In genomic region chr6:55542359-55542758, GRCm38 (mm10) we compare ENCODE assay signal across 19 mouse cellular contexts.
DNase-seq lines count a peak whose midpoint lies in the region; ATAC-seq and TF ChIP-seq lines count a peak whose summit lies in the region.
"Had no signal": no experiment of that assay in that cellular context is flagged by ENCODE, and none has a peak within 500 bp of the region (broad histone marks: within the 10 kb centered on the region; RNA-seq: fewer than 3 reads in every experiment).

No protein-coding gene starts in this region.

- TF ChIP-seq CTCF in liver, embryonic 14.5 days (IDR thresholded peaks at IDR 0.05; ENCODE audit: low read depth), result 0 out of 2 replicates have a peak, but pooled peaks have one; percentile 2
- peak; percentile 22 for TF ChIP-seq CTCF in Patski (IDR thresholded peaks at IDR 0.05)

- peak; percentile 30 for DNase-seq in embryo, embryonic 10 days (ENCODE audit: low spot score)
- DNase-seq in embryo, embryonic 11 days, result no peak
- DNase-seq in hindbrain, embryonic 11.5 days (ENCODE audit: low spot score), result peak; percentile 8
- DNase-seq in hindbrain, embryonic 10.5 days (ENCODE audit: low spot score), result no peak
- DNase-seq in liver, embryonic 14.5 days (ENCODE audit: low read depth in 3 of 3, low spot score in 3 of 3), result no peak
- DNase-seq in Patski (ENCODE audit: low read depth, low spot score), result no peak
- no peak for DNase-seq in urinary bladder, postnatal 25 days (ENCODE audit: low spot score)
- DNase-seq: adrenal gland, adult 8-10 months; cerebellum, postnatal 25 days; gastrocnemius, postnatal 36 days; kidney, adult 18-20 months; lung, postnatal 4 days; thymus, postnatal 25 days had no signal

- WGBS in hindbrain, embryonic 11.5 days, result 57% methylated on average over 3 of the region's 3 CpGs
- 54% methylated on average over 3 of the region's 3 CpGs for WGBS in hindbrain, embryonic 10.5 days
- 32% methylated on average over 3 of the region's 3 CpGs for WGBS in liver, embryonic 14.5 days (ENCODE audit: insufficient replicate concordance)
- WGBS in liver, embryonic 12.5 days (ENCODE audit: insufficient replicate concordance), result 41% methylated on average over 3 of the region's 3 CpGs

- H3K36me3 ChIP-seq in hindbrain, embryonic 11.5 days (ENCODE audit: control insufficient read depth, insufficient read depth, low read length), result no peaks in the 10 kb centered on the region
- H3K36me3 ChIP-seq in hindbrain, embryonic 10.5 days, result no peaks in the 10 kb centered on the region
- H3K36me3 ChIP-seq in liver, embryonic 14.5 days (replicated peaks; ENCODE audit: control insufficient read depth, insufficient read depth, low read depth), result no peaks in the 10 kb centered on the region
- H3K36me3 ChIP-seq in liver, embryonic 12.5 days, result no peaks in the 10 kb centered on the region
- H3K36me3 ChIP-seq: embryonic facial prominence, embryonic 15.5 days; heart, embryonic 15.5 days; midbrain, embryonic 15.5 days; neural tube, embryonic 12.5 days had no signal

- H3K4me3 ChIP-seq in hindbrain, embryonic 11.5 days (ENCODE audit: low read depth, low read length), result no peak overlapping the region
- H3K4me3 ChIP-seq in hindbrain, embryonic 10.5 days, result no peak overlapping the region
- H3K4me3 ChIP-seq in liver, embryonic 14.5 days (ENCODE audit: insufficient read depth in 1 of 2, low read depth in 2 of 2, low read length in 2 of 2), result no peak overlapping the region
- no peak overlapping the region for H3K4me3 ChIP-seq in liver, embryonic 12.5 days
- H3K4me3 ChIP-seq: embryonic facial prominence, embryonic 15.5 days; heart, embryonic 15.5 days; midbrain, embryonic 15.5 days; neural tube, embryonic 12.5 days had no signal

- H3K9me3 ChIP-seq in hindbrain, embryonic 11.5 days (ENCODE audit: control insufficient read depth, low read length), result no peaks in the 10 kb centered on the region
- H3K9me3 ChIP-seq in hindbrain, embryonic 10.5 days, result no peaks in the 10 kb centered on the region
- H3K9me3 ChIP-seq in liver, embryonic 14.5 days (ENCODE audit: control insufficient read depth, low read length), result no peaks in the 10 kb centered on the region
- H3K9me3 ChIP-seq in liver, embryonic 12.5 days (replicated peaks), result no peaks in the 10 kb centered on the region
- H3K9me3 ChIP-seq: embryonic facial prominence, embryonic 15.5 days; heart, embryonic 15.5 days; midbrain, embryonic 15.5 days; neural tube, embryonic 12.5 days had no signal

- H3K9ac ChIP-seq in hindbrain, embryonic 11.5 days (ENCODE audit: low read depth, low read length), result no peak overlapping the region
- H3K9ac ChIP-seq in liver, embryonic 14.5 days (replicated peaks), result no peak overlapping the region
- no peak overlapping the region for H3K9ac ChIP-seq in liver, embryonic 12.5 days
- H3K9ac ChIP-seq: embryonic facial prominence, embryonic 15.5 days; heart, embryonic 15.5 days; midbrain, embryonic 15.5 days; neural tube, embryonic 12.5 days had no signal

- no peaks in the 10 kb centered on the region for H3K4me1 ChIP-seq in hindbrain, embryonic 11.5 days (replicated peaks; ENCODE audit: control insufficient read depth, insufficient read depth, low read length)
- peaks cover 15% of the 10 kb centered on the region for H3K4me1 ChIP-seq in hindbrain, embryonic 10.5 days (replicated peaks)
- H3K4me1 ChIP-seq in liver, embryonic 14.5 days (replicated peaks; ENCODE audit: control insufficient read depth in 2 of 2, insufficient read depth in 2 of 2, low read length in 1 of 2), result no peaks in the 10 kb centered on the region
- no peaks in the 10 kb centered on the region for H3K4me1 ChIP-seq in liver, embryonic 12.5 days
- H3K4me1 ChIP-seq: embryonic facial prominence, embryonic 15.5 days; neural tube, embryonic 12.5 days had no signal

- H3K4me2 ChIP-seq in hindbrain, embryonic 11.5 days (replicated peaks; ENCODE audit: low read depth, low read length), result no peak overlapping the region
- H3K4me2 ChIP-seq in liver, embryonic 14.5 days (ENCODE audit: low read depth), result no peak overlapping the region
- no peak overlapping the region for H3K4me2 ChIP-seq in liver, embryonic 12.5 days
- H3K4me2 ChIP-seq: embryonic facial prominence, embryonic 15.5 days; heart, embryonic 15.5 days; midbrain, embryonic 15.5 days; neural tube, embryonic 12.5 days had no signal

- CTCF ChIA-PET in Patski (lab: Charles Lee), result no interaction called here

- POLR2A ChIA-PET in Patski (lab: Charles Lee), result no interaction called here

- no peak for TF ChIP-seq EP300 in liver, embryonic 14.5 days (IDR thresholded peaks at IDR 0.05; ENCODE audit: low read depth)

- in situ Hi-C loops in Patski (cut with MboI; ENCODE audit: low pct_unique_long_range_greater_than_20kb), result no loop called here

- no peak overlapping the region for H3K27ac ChIP-seq in hindbrain, embryonic 11.5 days (ENCODE audit: low read depth, low read length)
- no peak overlapping the region for H3K27ac ChIP-seq in hindbrain, embryonic 10.5 days
- H3K27ac ChIP-seq in liver, embryonic 14.5 days, result no peak overlapping the region
- H3K27ac ChIP-seq in liver, embryonic 12.5 days, result no peak overlapping the region
- H3K27ac ChIP-seq: embryonic facial prominence, embryonic 15.5 days; heart, embryonic 15.5 days; midbrain, embryonic 15.5 days; neural tube, embryonic 12.5 days had no signal

- no peaks in the 10 kb centered on the region for H3K27me3 ChIP-seq in hindbrain, embryonic 11.5 days (ENCODE audit: control insufficient read depth, insufficient read depth, low read length)
- no peaks in the 10 kb centered on the region for H3K27me3 ChIP-seq in hindbrain, embryonic 10.5 days (ENCODE audit: insufficient read depth, poor library complexity, severe bottlenecking)
- H3K27me3 ChIP-seq in liver, embryonic 14.5 days (ENCODE audit: control insufficient read depth, insufficient read depth, low read length), result no peaks in the 10 kb centered on the region
- H3K27me3 ChIP-seq in liver, embryonic 12.5 days (replicated peaks), result no peaks in the 10 kb centered on the region
- H3K27me3 ChIP-seq in Patski, result peaks cover 14% of the 10 kb centered on the region
- H3K27me3 ChIP-seq: embryonic facial prominence, embryonic 15.5 days; heart, embryonic 15.5 days; midbrain, embryonic 15.5 days; neural tube, embryonic 12.5 days had no signal

- no peak for ATAC-seq in hindbrain, embryonic 11.5 days (ENCODE audit: low FRiP score)
- ATAC-seq in liver, embryonic 14.5 days (ENCODE audit: insufficient read depth), result no peak
- ATAC-seq in liver, embryonic 12.5 days, result no peak
- no peak for ATAC-seq in Patski
- ATAC-seq: forebrain, embryonic 16.5 days; midbrain, embryonic 15.5 days had no signal

Comparison
In these comparisons a context has a peak if more than half of its experiments do, and no peak if none do; other contexts are left out.
1. DNase-seq: peak in embryo, embryonic 10 days (single experiment) and hindbrain, embryonic 11.5 days (single experiment); none in embryo, embryonic 11 days (single experiment), hindbrain, embryonic 10.5 days (single experiment), liver, embryonic 14.5 days (0 of 3), Patski (single experiment) and urinary bladder, postnatal 25 days (single experiment).